Mouse (Mus musculus) spleen, adult 2 months (tissue): ENCODE data around the gene Col4a3. TPM values are rescaled to one million over a fixed set of nuclear protein-coding genes. Genes with fewer than 3 reads are reported as not detected.

Experiments
- DNase-seq, 2 experiments: peaks; one replicate each; pipeline versions ENCODE4 v3.0.0 to v3.0.0-alpha.2; 2012 to 2021; ENCODE audit warnings: low spot score in 2 of 2, low read depth in 1 of 2
- H3K27ac ChIP-seq: fragments of 200-500 bp; 2 replicates; pipeline ENCODE4 v1.5.1; 2012; ENCODE audit warnings: low read length, inconsistent platforms; ENCODE audit not compliant: insufficient read depth
- H3K27me3 ChIP-seq: fragments of 200-500 bp; 2 replicates; pipeline ENCODE4 v1.6.1; 2012; ENCODE audit warnings: mild to moderate bottlenecking, moderate library complexity, low read length, inconsistent platforms; ENCODE audit not compliant: control insufficient read depth, insufficient read depth
- H3K36me3 ChIP-seq: fragments of 200-500 bp; 2 replicates; pipeline ENCODE4 v1.6.1; 2012; ENCODE audit warnings: mild to moderate bottlenecking, low read length, inconsistent platforms; ENCODE audit not compliant: control insufficient read depth, insufficient read depth
- H3K4me1 ChIP-seq: fragments of 200-500 bp; 2 replicates; pipeline ENCODE4 v1.6.1; 2011; ENCODE audit warnings: inconsistent platforms; ENCODE audit not compliant: control insufficient read depth, insufficient read depth, insufficient read length
- H3K4me3 ChIP-seq: fragments of 200-500 bp; 2 replicates; pipeline ENCODE4 v1.5.1; 2011; ENCODE audit warnings: mild to moderate bottlenecking, inconsistent platforms; ENCODE audit not compliant: insufficient read depth, insufficient read length; ENCODE audit errors: extremely low read depth
- CTCF ChIP-seq: fragments of 200-500 bp; IDR thresholded peaks from 2 replicates; pipeline ENCODE4 v1.5.1; 2011; ENCODE audit warnings: mild to moderate bottlenecking, inconsistent platforms; ENCODE audit not compliant: insufficient read depth, insufficient read length, insufficient replicate concordance; ENCODE audit errors: extremely low read depth
- POLR2A ChIP-seq: fragments of 200-500 bp; IDR thresholded peaks from 2 replicates; pipeline ENCODE4 v1.6.1; 2011; ENCODE audit warnings: low read depth, low read length, inconsistent platforms
- WGBS: fragments of 180-500 bp; shearing (Covaris S2); methylation state at CpG from one replicate; pipeline ENCODE4 v1.1.7; 2018; 5-methylcytosine and 5-hydroxymethylcytosine counted together
- polyA plus RNA-seq: library from polyadenylated mRNA; depleted of rRNA; stranded (reverse); fragments of >200 nt; gene quantifications from 2 replicates; pipeline ENCODE4 v1.2.3, GENCODE M21; 2012

Gene Col4a3
- polyA plus RNA-seq, 1 experiment, result 0.04 TPM

- H3K36me3 ChIP-seq, result no peaks in the 10 kb centered on the region
- no peak overlapping the region for H3K4me3 ChIP-seq
- DNase-seq, result no peak
- H3K27ac ChIP-seq, result no peak overlapping the region
- TF ChIP-seq CTCF, result no peak
- TF ChIP-seq POLR2A, result no peak
- H3K4me1 ChIP-seq, result no peaks in the 10 kb centered on the region
- WGBS, result 90% methylated on average over 10 of the region's 10 CpGs
- no peaks in the 10 kb centered on the region for H3K27me3 ChIP-seq
These were observed 9.4 kb upstream of the Col4a3 start for GRCm38 (mm10) chr1:82577339-82577738.

DNA sequence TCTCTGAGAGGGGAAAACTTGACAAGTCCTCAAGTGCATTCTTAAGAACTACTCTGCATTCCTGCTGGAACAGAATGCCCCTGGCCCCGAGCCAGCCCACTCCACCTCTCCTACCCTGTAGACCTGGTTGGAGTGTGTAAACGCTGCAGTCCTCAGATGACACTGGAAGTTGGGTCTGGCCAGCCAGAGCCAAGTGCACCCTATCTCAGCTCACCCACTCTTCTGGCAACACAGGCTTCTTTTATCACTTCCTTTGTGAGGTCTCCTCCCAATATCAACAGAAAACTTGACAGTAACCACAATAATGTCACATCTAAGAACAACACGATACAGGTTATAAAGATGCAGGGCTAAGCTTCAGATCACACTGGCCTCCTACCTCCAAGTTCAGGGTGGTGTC lies 8.8 kb upstream of the Col4a3 start:
- TF ChIP-seq POLR2A (no peak), CTCF (no peak)
- Histone ChIP-seq H3K27me3 (no peaks in the 10 kb centered on the region), H3K27ac (no peak overlapping the region), H3K4me3 (no peak overlapping the region), H3K4me1 (no peaks in the 10 kb centered on the region), H3K36me3 (no peaks in the 10 kb centered on the region)
- WGBS, result 68% methylated on average over 3 of the region's 3 CpGs
- DNase-seq, result no peak

DNA sequence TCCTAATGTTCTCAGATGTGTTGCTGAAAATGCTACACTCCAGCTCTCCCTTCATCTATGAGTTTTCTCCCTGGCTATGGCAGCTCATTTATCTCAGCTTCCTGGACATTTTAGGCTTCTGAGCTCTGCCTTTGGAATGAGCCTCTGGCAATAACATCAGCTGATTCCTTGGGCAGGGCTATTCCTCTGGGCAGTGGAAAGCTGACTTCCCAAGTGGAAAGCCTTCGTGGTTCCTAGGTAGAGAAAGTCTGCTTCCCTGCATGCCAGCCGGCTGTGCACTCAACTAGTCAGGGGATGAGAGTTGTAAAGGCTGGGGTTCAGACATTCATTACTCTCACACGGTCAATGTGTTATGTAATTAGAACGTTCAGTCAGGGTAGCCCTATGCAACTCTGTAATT lies 8.4 kb upstream of the Col4a3 start:
- no peak overlapping the region for H3K4me3 ChIP-seq
- 83% methylated on average over 4 of the region's 4 CpGs for WGBS
- no peak for TF ChIP-seq POLR2A
- TF ChIP-seq CTCF, result no peak
- no peaks in the 10 kb centered on the region for H3K27me3 ChIP-seq
- DNase-seq, result no peak
- H3K4me1 ChIP-seq, result no peaks in the 10 kb centered on the region
- H3K36me3 ChIP-seq, result no peaks in the 10 kb centered on the region
- no peak overlapping the region for H3K27ac ChIP-seq

DNA sequence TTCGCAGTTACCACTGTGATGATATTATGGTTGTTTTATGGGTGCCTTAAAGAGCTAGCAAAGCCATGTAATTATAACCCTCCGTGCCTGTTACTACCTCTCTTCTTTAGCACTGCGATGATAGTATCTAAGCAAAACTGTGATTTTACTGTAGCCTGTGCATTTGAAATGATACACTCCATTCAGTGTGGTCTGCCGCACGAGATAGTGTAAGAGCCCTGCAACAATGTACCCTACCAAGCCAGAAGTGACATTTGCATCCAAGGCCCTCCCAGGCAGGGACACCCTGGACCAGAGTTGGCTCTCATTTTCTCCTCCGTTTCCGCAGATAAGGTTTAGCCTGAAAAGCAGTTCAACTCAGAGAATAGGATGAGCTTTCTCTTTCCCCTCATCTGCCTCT lies 740 bp upstream of the Col4a3 start:
- WGBS, result 80% methylated on average over 7 of the region's 7 CpGs
- TF ChIP-seq CTCF (no peak), POLR2A (no peak)
- H3K27ac ChIP-seq, result no peak overlapping the region
- no peak overlapping the region for H3K4me3 ChIP-seq
- H3K27me3 ChIP-seq, result no peaks in the 10 kb centered on the region
- DNase-seq, result no peak
- no peaks in the 10 kb centered on the region for H3K36me3 ChIP-seq
- H3K4me1 ChIP-seq, result no peaks in the 10 kb centered on the region

- WGBS, result 59% methylated on average over 4 of the region's 4 CpGs
- no peak for TF ChIP-seq POLR2A
- TF ChIP-seq CTCF, result no peak
- DNase-seq, result no peak
- Histone ChIP-seq H3K4me1 (no peaks in the 10 kb centered on the region), H3K4me3 (no peak overlapping the region), H3K36me3 (no peaks in the 10 kb centered on the region), H3K27ac (no peak overlapping the region), H3K27me3 (no peaks in the 10 kb centered on the region)
These were observed 3.5 kb downstream of the Col4a3 start for GRCm38 (mm10) chr1:82590266-82590665.

GRCm38 (mm10) chr1:82596864-82597596 lies 10.3 kb downstream of the Col4a3 start:
- 74% methylated on average over 6 of the region's 6 CpGs for WGBS
- Histone ChIP-seq H3K36me3 (no peaks in the 10 kb centered on the region), H3K27me3 (no peaks in the 10 kb centered on the region), H3K4me3 (no peak overlapping the region), H3K4me1 (no peaks in the 10 kb centered on the region), H3K27ac (no peak overlapping the region)
- TF ChIP-seq CTCF, result no peak
- no peak for TF ChIP-seq POLR2A
- no peak for DNase-seq

DNA sequence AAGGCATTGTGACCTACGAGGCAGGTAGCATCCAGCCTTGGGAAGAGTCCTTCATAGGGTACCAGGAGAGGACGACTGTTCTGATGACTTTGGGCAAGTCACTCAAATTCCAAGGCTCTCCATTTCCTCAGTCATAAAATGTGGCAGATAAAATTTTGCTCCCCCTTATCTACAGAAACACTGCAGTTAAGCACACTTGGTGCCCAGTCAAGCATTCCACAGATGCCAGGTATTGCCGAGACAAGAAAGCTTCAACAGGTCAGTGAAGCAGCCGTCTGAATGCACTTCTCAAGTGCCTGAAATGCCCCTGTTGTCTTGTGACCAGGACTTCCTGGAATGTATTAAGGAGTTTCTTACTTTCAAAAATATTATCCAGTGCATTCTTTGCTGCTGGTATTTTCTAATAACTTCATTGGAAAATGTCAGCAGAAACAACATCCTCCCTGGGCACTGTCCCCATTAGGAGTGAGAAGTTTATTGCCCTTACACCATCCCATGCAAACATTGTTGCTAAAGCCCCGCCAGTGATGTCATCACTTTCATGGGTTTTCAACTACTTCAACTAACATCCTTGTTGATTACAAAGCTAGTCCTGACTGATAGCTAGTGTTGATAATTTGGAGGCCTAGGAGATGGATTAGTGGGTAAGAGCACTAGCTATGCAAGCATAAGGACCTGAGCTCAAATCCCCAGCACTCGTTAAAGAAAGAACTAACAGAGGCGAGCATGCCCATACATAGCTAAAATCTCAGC lies 16.7 kb downstream of the Col4a3 start:
- Histone ChIP-seq H3K36me3 (no peaks in the 10 kb centered on the region), H3K27ac (no peak overlapping the region), H3K27me3 (no peaks in the 10 kb centered on the region), H3K4me3 (no peak overlapping the region), H3K4me1 (no peaks in the 10 kb centered on the region)
- 80% methylated on average over 7 of the region's 7 CpGs for WGBS
- no peak for TF ChIP-seq POLR2A
- no peak for TF ChIP-seq CTCF
- no peak for DNase-seq
